Comparison of ENCODE assay signal across 16 mouse cellular contexts in the genomic region with DNA sequence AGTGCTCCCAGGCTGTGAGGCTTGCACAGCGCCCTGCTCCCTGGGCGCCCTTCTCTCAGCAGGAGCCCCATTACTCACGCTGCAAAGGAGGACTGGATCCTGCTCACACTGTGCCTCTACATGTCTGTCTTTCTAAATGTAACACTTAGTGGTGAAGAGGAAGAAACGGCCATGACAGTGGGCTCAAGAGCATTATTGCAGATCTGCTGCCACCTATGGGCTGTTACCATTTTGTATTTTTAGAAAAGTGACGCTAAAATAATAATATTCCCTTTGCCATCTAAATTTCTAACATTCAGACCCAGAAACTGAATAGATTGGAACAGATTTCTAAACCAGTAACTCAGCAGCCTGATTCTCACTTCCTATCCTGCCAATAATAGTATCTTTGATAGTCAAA. TPM values are rescaled to one million over a fixed set of nuclear protein-coding genes. Genes with fewer than 3 reads are reported as not detected.
DNase-seq lines count a peak whose midpoint lies in the region; ATAC-seq and TF ChIP-seq lines count a peak whose summit lies in the region.
"Had no signal": no experiment of that assay in that cellular context is flagged by ENCODE, and none has a peak within 500 bp of the region (broad histone marks: within the 10 kb centered on the region; RNA-seq: fewer than 3 reads in every experiment).

No protein-coding gene starts in this region.

- no peak for TF ChIP-seq POLR2A in olfactory bulb, adult 2 months (IDR thresholded peaks at IDR 0.05; ENCODE audit: insufficient read depth, low read depth, low read length)

- H3K9ac ChIP-seq in heart, embryonic 14.5 days (ENCODE audit: low read length) = no peak overlapping the region
- no peak overlapping the region for H3K9ac ChIP-seq in midbrain, embryonic 14.5 days (replicated peaks; ENCODE audit: low read length)
- H3K9ac ChIP-seq: liver, embryonic 15.5 days had no signal

- H3K4me1 ChIP-seq in heart, embryonic 14.5 days (ENCODE audit: control insufficient read depth in 2 of 2, insufficient read depth in 2 of 2, low read length in 2 of 2) = no peaks in the 10 kb centered on the region
- no peaks in the 10 kb centered on the region for H3K4me1 ChIP-seq in midbrain, embryonic 14.5 days (ENCODE audit: control insufficient read depth, insufficient read depth, low read length)
- H3K4me1 ChIP-seq in midbrain, embryonic 10.5 days = no peaks in the 10 kb centered on the region
- H3K4me1 ChIP-seq in olfactory bulb, adult 2 months (ENCODE audit: control insufficient read depth, insufficient read depth, low read length) = no peaks in the 10 kb centered on the region
- H3K4me1 ChIP-seq: embryonic facial prominence, embryonic 10.5 days; liver, embryonic 15.5 days had no signal

- DNase-seq in embryo, embryonic 10.5 days (ENCODE audit: low spot score) = peak; percentile 17
- DNase-seq in embryo, embryonic 9.5 days (ENCODE audit: extremely low spot score) = no peak
- DNase-seq in heart, adult 11 months = no peak
- peak; percentile 52 for DNase-seq in midbrain, embryonic 14.5 days
- no peak for DNase-seq in midbrain, embryonic 10.5 days (ENCODE audit: low spot score)
- DNase-seq in cerebellum, adult 11-12 months = no peak
- DNase-seq: cerebellum, adult 11 months; gastrocnemius, postnatal 10 days; heart, postnatal 14 days; kidney, postnatal 14 days had no signal

- no peak overlapping the region for H3K4me3 ChIP-seq in heart, embryonic 14.5 days (ENCODE audit: control insufficient read depth in 1 of 2, insufficient read depth in 1 of 2, low read depth in 1 of 2, low read length in 2 of 2)
- no peak overlapping the region for H3K4me3 ChIP-seq in midbrain, embryonic 14.5 days (replicated peaks; ENCODE audit: low read depth, low read length)
- no peak overlapping the region for H3K4me3 ChIP-seq in midbrain, embryonic 10.5 days
- H3K4me3 ChIP-seq in olfactory bulb, adult 2 months (ENCODE audit: insufficient read depth, low read depth, low read length) = no peak overlapping the region
- H3K4me3 ChIP-seq: embryonic facial prominence, embryonic 10.5 days; liver, embryonic 15.5 days had no signal

- no peak for ATAC-seq in heart, embryonic 14.5 days (ENCODE audit: insufficient number of reproducible peaks, insufficient read depth, low FRiP score, low read depth)
- no peak for ATAC-seq in midbrain, embryonic 14.5 days (ENCODE audit: low FRiP score, low TSS enrichment)
- ATAC-seq: activated CD4-positive, CD25-positive, alpha-beta regulatory T cell, adult 4 months; inflammation-experienced regulatory T-cells, adult 6 months had no signal

- H3K9me3 ChIP-seq in heart, embryonic 14.5 days (ENCODE audit: control insufficient read depth, low read length) = no peaks in the 10 kb centered on the region
- H3K9me3 ChIP-seq in midbrain, embryonic 14.5 days (ENCODE audit: control insufficient read depth, low read length) = no peaks in the 10 kb centered on the region
- no peaks in the 10 kb centered on the region for H3K9me3 ChIP-seq in midbrain, embryonic 10.5 days (replicated peaks)
- H3K9me3 ChIP-seq: embryonic facial prominence, embryonic 10.5 days; liver, embryonic 15.5 days had no signal

- TF ChIP-seq CTCF in olfactory bulb, adult 2 months (IDR thresholded peaks at IDR 0.05; ENCODE audit: insufficient read depth, low read depth, low read length) = 0 out of 2 replicates have a peak, but pooled peaks have one; percentile 13

- H3K36me3 ChIP-seq in heart, embryonic 14.5 days (ENCODE audit: control insufficient read depth, insufficient read depth, low read length) = peaks cover 43% of the 10 kb centered on the region
- peaks cover 17% of the 10 kb centered on the region for H3K36me3 ChIP-seq in midbrain, embryonic 14.5 days (ENCODE audit: control insufficient read depth, insufficient read depth, low read length)
- peaks cover 53% of the 10 kb centered on the region for H3K36me3 ChIP-seq in midbrain, embryonic 10.5 days

- H3K27me3 ChIP-seq in heart, embryonic 14.5 days (ENCODE audit: control insufficient read depth, insufficient read depth, low read length) = no peaks in the 10 kb centered on the region
- no peaks in the 10 kb centered on the region for H3K27me3 ChIP-seq in midbrain, embryonic 14.5 days (ENCODE audit: control insufficient read depth, insufficient read depth, low read length)
- no peaks in the 10 kb centered on the region for H3K27me3 ChIP-seq in midbrain, embryonic 10.5 days (ENCODE audit: low read depth, poor library complexity, severe bottlenecking)
- H3K27me3 ChIP-seq: liver, embryonic 15.5 days had no signal

- no peak overlapping the region for H3K27ac ChIP-seq in heart, embryonic 14.5 days (replicated peaks in 1 of 2; ENCODE audit: control insufficient read depth in 1 of 2, insufficient read depth in 1 of 2, low read depth in 2 of 2, low read length in 2 of 2)
- no peak overlapping the region for H3K27ac ChIP-seq in midbrain, embryonic 14.5 days (replicated peaks; ENCODE audit: low read depth, low read length)
- H3K27ac ChIP-seq in midbrain, embryonic 10.5 days (replicated peaks) = no peak overlapping the region
- H3K27ac ChIP-seq in olfactory bulb, adult 2 months (ENCODE audit: insufficient read depth, low read depth, low read length) = no peak overlapping the region
- H3K27ac ChIP-seq: embryonic facial prominence, embryonic 10.5 days; liver, embryonic 15.5 days had no signal

- WGBS in heart, embryonic 14.5 days = 39% methylated on average over 5 of the region's 5 CpGs
- 58% methylated on average over 5 of the region's 5 CpGs for WGBS in midbrain, embryonic 14.5 days
- WGBS in midbrain, embryonic 10.5 days = 68% methylated on average over 5 of the region's 5 CpGs
- WGBS in olfactory bulb, adult 2 months = 75% methylated on average over 5 of the region's 5 CpGs

- H3K4me2 ChIP-seq in heart, embryonic 14.5 days (ENCODE audit: low read length) = peak overlapping the region; percentile 31; the same call in 1 of the 2 replicates
- H3K4me2 ChIP-seq in midbrain, embryonic 14.5 days (ENCODE audit: low read length) = no peak overlapping the region
- H3K4me2 ChIP-seq: liver, embryonic 15.5 days had no signal

RNA-seq across cellular contexts. Expression of gene Anapc13, which starts 18.6 kb away (rescaled TPM):
- polyA plus RNA-seq in heart, embryonic 14.5 days (2014; fragmentation: Nextera tagmentation; extraction: Ambion mirVana) = 294 and 328 TPM in 2 replicates
- 151 and 180 TPM in 2 replicates for polyA plus RNA-seq in midbrain, embryonic 14.5 days (2014; fragmentation: Nextera tagmentation; extraction: Ambion mirVana)
- 172 and 188 TPM in 2 replicates for polyA plus RNA-seq in midbrain, embryonic 10.5 days (2016; fragmentation: Nextera tagmentation; extraction: Ambion mirVana)
- polyA plus RNA-seq in olfactory bulb, adult 2 months (2012; ENCODE audit: insufficient read depth, insufficient read length, low replicate concordance, missing spikeins) = not detected in 2 replicates

RNA-seq across cellular contexts. Expression of gene Cep63, which starts 18.9 kb away (rescaled TPM):
- polyA plus RNA-seq in heart, embryonic 14.5 days (2014; fragmentation: Nextera tagmentation; extraction: Ambion mirVana) = 42.9 and 43.1 TPM in 2 replicates
- 32.7 and 44.4 TPM in 2 replicates for polyA plus RNA-seq in midbrain, embryonic 14.5 days (2014; fragmentation: Nextera tagmentation; extraction: Ambion mirVana)
- polyA plus RNA-seq in midbrain, embryonic 10.5 days (2016; fragmentation: Nextera tagmentation; extraction: Ambion mirVana) = 54.1 and 65.9 TPM in 2 replicates
- not detected in 2 replicates for polyA plus RNA-seq in olfactory bulb, adult 2 months (2012; ENCODE audit: insufficient read depth, insufficient read length, low replicate concordance, missing spikeins)

Comparison
In these comparisons a context has a peak if more than half of its experiments do, and no peak if none do; other contexts are left out.
1. DNase-seq: peak in embryo, embryonic 10.5 days (single experiment) and midbrain, embryonic 14.5 days (single experiment); none in embryo, embryonic 9.5 days (single experiment), heart, adult 11 months (single experiment), midbrain, embryonic 10.5 days (single experiment) and cerebellum, adult 11-12 months (single experiment).